In the genomic region with DNA sequence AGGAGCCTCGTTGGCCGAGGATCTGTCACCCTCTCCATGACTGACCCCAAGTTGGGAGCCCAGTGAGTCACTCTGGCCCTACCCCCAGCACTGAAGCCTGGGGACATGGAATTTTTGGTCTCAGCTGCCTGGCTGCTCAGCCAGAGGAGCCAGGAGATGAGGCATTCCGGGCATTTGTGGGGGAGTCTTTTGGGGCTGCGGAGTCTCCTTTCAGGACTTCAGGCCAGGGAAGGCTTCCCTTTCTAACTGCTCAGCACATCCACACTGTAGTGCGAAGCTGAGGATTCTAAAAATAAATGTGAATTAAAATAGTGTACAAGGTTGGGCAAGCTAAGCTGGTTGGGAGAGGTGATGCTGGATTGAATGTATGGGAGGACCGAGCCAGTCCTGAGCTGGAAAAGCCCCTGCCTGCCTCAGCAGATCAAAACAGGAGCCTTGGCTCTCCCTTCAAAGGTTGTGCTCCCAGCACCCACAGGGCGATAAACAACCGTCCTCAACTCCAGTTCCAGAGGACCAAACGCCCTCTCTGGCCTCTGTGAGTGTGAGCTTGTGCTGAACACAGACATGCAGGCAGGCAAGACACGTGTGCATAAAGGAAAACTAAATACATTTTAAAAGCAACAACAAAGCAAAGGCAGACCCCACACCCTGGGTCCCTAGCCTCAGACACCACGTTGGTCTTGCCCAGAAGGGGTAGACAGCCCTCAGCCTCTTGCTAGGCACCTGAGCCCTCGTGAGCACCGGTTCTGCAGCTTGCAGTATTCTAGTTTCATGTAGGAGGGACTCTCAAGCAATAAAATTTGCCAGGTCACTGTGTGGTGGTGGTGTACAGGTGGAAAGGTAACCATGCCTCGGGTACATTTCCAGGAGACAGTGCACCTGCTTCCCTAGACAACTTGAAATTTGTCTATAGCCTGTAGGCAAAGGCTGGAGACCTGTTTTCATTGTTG, we compare ENCODE assay signal across 10 mouse cellular contexts. TPM values are rescaled to one million over a fixed set of nuclear protein-coding genes. Genes with fewer than 3 reads are reported as not detected.
A peak's percentile ranks its signal among the peaks of the same experiment; 100 is the strongest.
DNase-seq lines count a peak whose midpoint lies in the region; ATAC-seq and TF ChIP-seq lines count a peak whose summit lies in the region.
"Had no signal": no experiment of that assay in that cellular context is flagged by ENCODE, and none has a peak within 500 bp of the region (broad histone marks: within the 10 kb centered on the region; RNA-seq: fewer than 3 reads in every experiment).

No protein-coding gene starts in this region.

- H3K27me3 ChIP-seq in heart, embryonic 13.5 days (replicated peaks), result peaks cover 89% of the 10 kb centered on the region
- peaks cover 6% of the 10 kb centered on the region; the same call in 1 of the 2 replicates for H3K27me3 ChIP-seq in G1E (ENCODE audit: insufficient read depth, low read length)
- H3K27me3 ChIP-seq in embryonic facial prominence, embryonic 15.5 days, result peaks cover 41% of the 10 kb centered on the region
- H3K27me3 ChIP-seq in limb, embryonic 12.5 days, result peaks cover 97% of the 10 kb centered on the region
- H3K27me3 ChIP-seq in forebrain, embryonic 11.5 days (ENCODE audit: control insufficient read depth, insufficient read depth, low read length), result peaks cover 46% of the 10 kb centered on the region

- 28% methylated on average over 14 of the region's 14 CpGs for WGBS in heart, embryonic 13.5 days
- 32% methylated on average over 14 of the region's 14 CpGs for WGBS in embryonic facial prominence, embryonic 15.5 days
- 21% methylated on average over 14 of the region's 14 CpGs for WGBS in limb, embryonic 12.5 days
- 26% methylated on average over 14 of the region's 14 CpGs for WGBS in forebrain, embryonic 11.5 days

- 0 out of 2 replicates have a peak overlapping the region, but pooled peaks have one; percentile 81 for H3K9ac ChIP-seq in heart, embryonic 13.5 days
- H3K9ac ChIP-seq in embryonic facial prominence, embryonic 15.5 days, result no peak overlapping the region
- H3K9ac ChIP-seq in limb, embryonic 12.5 days (replicated peaks), result 0 out of 2 replicates have a peak overlapping the region, but pooled peaks have one; percentile 0
- H3K9ac ChIP-seq in forebrain, embryonic 11.5 days (ENCODE audit: low read length), result no peak overlapping the region

- peak overlapping the region; percentile 83 for H3K4me2 ChIP-seq in heart, embryonic 13.5 days
- peak overlapping the region; percentile 67; the same call in 1 of the 2 replicates for H3K4me2 ChIP-seq in embryonic facial prominence, embryonic 15.5 days (replicated peaks)
- H3K4me2 ChIP-seq in limb, embryonic 12.5 days, result no peak overlapping the region
- H3K4me2 ChIP-seq in forebrain, embryonic 11.5 days (ENCODE audit: low read depth, low read length, severe bottlenecking), result no peak overlapping the region

- H3K36me3 ChIP-seq in heart, embryonic 13.5 days, result no peaks in the 10 kb centered on the region
- no peaks in the 10 kb centered on the region for H3K36me3 ChIP-seq in G1E (replicated peaks)
- H3K36me3 ChIP-seq in embryonic facial prominence, embryonic 15.5 days, result no peaks in the 10 kb centered on the region
- H3K36me3 ChIP-seq in limb, embryonic 12.5 days, result no peaks in the 10 kb centered on the region
- no peaks in the 10 kb centered on the region for H3K36me3 ChIP-seq in forebrain, embryonic 11.5 days (ENCODE audit: control insufficient read depth, insufficient read depth, low read length)

- no peak for ATAC-seq in heart, embryonic 13.5 days (ENCODE audit: extremely low read depth, insufficient number of reproducible peaks, low FRiP score, low TSS enrichment)
- no peak for ATAC-seq in G1E (ENCODE audit: extremely low read depth, insufficient number of reproducible peaks, low FRiP score, poor library complexity, severe bottlenecking)
- no peak for ATAC-seq in embryonic facial prominence, embryonic 15.5 days (ENCODE audit: insufficient number of reproducible peaks, low FRiP score, low TSS enrichment, low read depth)
- ATAC-seq in limb, embryonic 12.5 days (ENCODE audit: insufficient number of reproducible peaks, insufficient read depth, low FRiP score, low TSS enrichment, low read depth), result no peak
- ATAC-seq in forebrain, embryonic 11.5 days (replicated peaks; ENCODE audit: low FRiP score), result no peak

- TF ChIP-seq CTCF in G1E (IDR thresholded peaks at IDR 0.05; ENCODE audit: low read depth, low read length), result no peak

- no peak for DNase-seq in heart, adult 11 months
- DNase-seq in G1E (ENCODE audit: low spot score), result no peak
- no peak for DNase-seq in yolk sac, embryonic 10.5 days (ENCODE audit: low spot score)
- DNase-seq in urinary bladder, postnatal 36 days (ENCODE audit: low spot score in 2 of 2), result no peak
- no peak for DNase-seq in forebrain, embryonic 11.5 days (ENCODE audit: low spot score)

- peaks cover 78% of the 10 kb centered on the region for H3K4me1 ChIP-seq in heart, embryonic 13.5 days
- H3K4me1 ChIP-seq in G1E (ENCODE audit: insufficient read depth, low read depth, low read length), result peaks cover 83% of the 10 kb centered on the region
- peaks cover 60% of the 10 kb centered on the region for H3K4me1 ChIP-seq in embryonic facial prominence, embryonic 15.5 days
- H3K4me1 ChIP-seq in limb, embryonic 12.5 days (replicated peaks), result peaks cover 39% of the 10 kb centered on the region
- H3K4me1 ChIP-seq in forebrain, embryonic 11.5 days (replicated peaks; ENCODE audit: control insufficient read depth, insufficient read depth, low read length), result peaks cover 14% of the 10 kb centered on the region

- peak overlapping the region; percentile 54 for H3K4me3 ChIP-seq in heart, embryonic 13.5 days
- H3K4me3 ChIP-seq in G1E (ENCODE audit: low read depth, low read length), result peak overlapping the region; percentile 40; the same call in 1 of the 2 replicates
- H3K4me3 ChIP-seq in embryonic facial prominence, embryonic 15.5 days (replicated peaks), result no peak overlapping the region
- no peak overlapping the region for H3K4me3 ChIP-seq in limb, embryonic 12.5 days (replicated peaks)
- H3K4me3 ChIP-seq in forebrain, embryonic 11.5 days (ENCODE audit: low read depth, low read length), result no peak overlapping the region

- peak overlapping the region; percentile 75 for H3K27ac ChIP-seq in heart, embryonic 13.5 days (replicated peaks)
- 0 out of 2 replicates have a peak overlapping the region, but pooled peaks have one; percentile 4 for H3K27ac ChIP-seq in embryonic facial prominence, embryonic 15.5 days (replicated peaks)
- H3K27ac ChIP-seq in limb, embryonic 12.5 days, result no peak overlapping the region
- no peak overlapping the region for H3K27ac ChIP-seq in forebrain, embryonic 11.5 days (ENCODE audit: low read depth, low read length)

- no peaks in the 10 kb centered on the region for H3K9me3 ChIP-seq in heart, embryonic 13.5 days
- peaks cover 4% of the 10 kb centered on the region; the same call in 1 of the 2 replicates for H3K9me3 ChIP-seq in G1E (replicated peaks)
- H3K9me3 ChIP-seq in embryonic facial prominence, embryonic 15.5 days (replicated peaks), result no peaks in the 10 kb centered on the region
- no peaks in the 10 kb centered on the region for H3K9me3 ChIP-seq in limb, embryonic 12.5 days
- no peaks in the 10 kb centered on the region for H3K9me3 ChIP-seq in forebrain, embryonic 11.5 days (ENCODE audit: control insufficient read depth, low read length)

RNA-seq across cellular contexts. Expression of a gene that starts 11.1 kb away (rescaled TPM):
- 6.0 and 10.6 TPM in 2 replicates for polyA plus RNA-seq in heart, embryonic 13.5 days (2015; fragmentation: Nextera tagmentation; extraction: Ambion mirVana)
- 82.1 and 94.7 TPM in 2 replicates for total RNA-seq in G1E (2014; fragmentation: Nextera tagmentation)
- total RNA-seq in G1E (2017), result 83.6 and 101 TPM in 2 replicates
- 66.3 and 123 TPM in 2 replicates for polyA plus RNA-seq in G1E (2012)
- 11.8 and 17.6 TPM in 2 replicates for polyA plus RNA-seq in embryonic facial prominence, embryonic 15.5 days (2015; fragmentation: Nextera tagmentation; extraction: Ambion mirVana)
- polyA plus RNA-seq in limb, embryonic 12.5 days (2016; fragmentation: Nextera tagmentation; extraction: Ambion mirVana), result 4.1 and 5.3 TPM in 2 replicates
- polyA plus RNA-seq in forebrain, embryonic 11.5 days (2014; fragmentation: Nextera tagmentation; extraction: Ambion mirVana), result 1.5 and 2.0 TPM in 2 replicates

RNA-seq across cellular contexts. Expression of a gene that starts 14.3 kb away (rescaled TPM):
- polyA plus RNA-seq in heart, embryonic 13.5 days (2015; fragmentation: Nextera tagmentation; extraction: Ambion mirVana), result 10.2 and 10.8 TPM in 2 replicates
- total RNA-seq in G1E (2014; fragmentation: Nextera tagmentation) (not detected in 2 replicates), G1E (2017) (0.27 TPM in 1 of 2 replicates, not detected in the other)
- polyA plus RNA-seq in G1E (2012), result not detected in 2 replicates
- 10.6 and 11.1 TPM in 2 replicates for polyA plus RNA-seq in embryonic facial prominence, embryonic 15.5 days (2015; fragmentation: Nextera tagmentation; extraction: Ambion mirVana)
- 5.6 and 7.1 TPM in 2 replicates for polyA plus RNA-seq in limb, embryonic 12.5 days (2016; fragmentation: Nextera tagmentation; extraction: Ambion mirVana)
- 3.0 and 3.3 TPM in 2 replicates for polyA plus RNA-seq in forebrain, embryonic 11.5 days (2014; fragmentation: Nextera tagmentation; extraction: Ambion mirVana)

RNA-seq across cellular contexts. Expression of a gene that starts 24.5 kb away (rescaled TPM):
- polyA plus RNA-seq in heart, embryonic 13.5 days (2015; fragmentation: Nextera tagmentation; extraction: Ambion mirVana), result 0.53 and 0.55 TPM in 2 replicates
- not detected in 2 replicates for total RNA-seq in G1E (2014; fragmentation: Nextera tagmentation)
- not detected in 2 replicates for total RNA-seq in G1E (2017)
- not detected in 2 replicates for polyA plus RNA-seq in G1E (2012)
- polyA plus RNA-seq in embryonic facial prominence, embryonic 15.5 days (2015; fragmentation: Nextera tagmentation; extraction: Ambion mirVana), result 3.7 and 5.0 TPM in 2 replicates
- 4.4 and 6.7 TPM in 2 replicates for polyA plus RNA-seq in limb, embryonic 12.5 days (2016; fragmentation: Nextera tagmentation; extraction: Ambion mirVana)
- polyA plus RNA-seq in forebrain, embryonic 11.5 days (2014; fragmentation: Nextera tagmentation; extraction: Ambion mirVana), result not detected in 2 replicates
- total RNA-seq: heart, postnatal 14 days had no signal
- polyA plus RNA-seq: embryonic facial prominence, embryonic 11.5 days had no signal

RNA-seq across cellular contexts. Expression of a gene that starts 53.6 kb away (rescaled TPM):
- 22.8 and 26.2 TPM in 2 replicates for polyA plus RNA-seq in heart, embryonic 13.5 days (2015; fragmentation: Nextera tagmentation; extraction: Ambion mirVana)
- not detected in 2 replicates for total RNA-seq in G1E (2014; fragmentation: Nextera tagmentation)
- not detected in 2 replicates for total RNA-seq in G1E (2017)
- polyA plus RNA-seq in G1E (2012), result not detected in 2 replicates
- 33.2 and 36.1 TPM in 2 replicates for polyA plus RNA-seq in embryonic facial prominence, embryonic 15.5 days (2015; fragmentation: Nextera tagmentation; extraction: Ambion mirVana)
- polyA plus RNA-seq in limb, embryonic 12.5 days (2016; fragmentation: Nextera tagmentation; extraction: Ambion mirVana), result 25.6 and 32.1 TPM in 2 replicates
- polyA plus RNA-seq in forebrain, embryonic 11.5 days (2014; fragmentation: Nextera tagmentation; extraction: Ambion mirVana), result 42.7 and 44.0 TPM in 2 replicates

RNA-seq across cellular contexts. Expression of a gene that starts 54.5 kb away (rescaled TPM):
- 2.1 and 2.5 TPM in 2 replicates for polyA plus RNA-seq in heart, embryonic 13.5 days (2015; fragmentation: Nextera tagmentation; extraction: Ambion mirVana)
- total RNA-seq in G1E (2014; fragmentation: Nextera tagmentation) (not detected in 2 replicates), G1E (2017) (0.11 TPM in 1 of 2 replicates, not detected in the other)
- not detected in 2 replicates for polyA plus RNA-seq in G1E (2012)
- 20.8 and 24.6 TPM in 2 replicates for polyA plus RNA-seq in embryonic facial prominence, embryonic 15.5 days (2015; fragmentation: Nextera tagmentation; extraction: Ambion mirVana)
- polyA plus RNA-seq in limb, embryonic 12.5 days (2016; fragmentation: Nextera tagmentation; extraction: Ambion mirVana), result 11.0 and 12.8 TPM in 2 replicates
- 4.7 and 5.0 TPM in 2 replicates for polyA plus RNA-seq in forebrain, embryonic 11.5 days (2014; fragmentation: Nextera tagmentation; extraction: Ambion mirVana)

Comparison
In these comparisons a context has a peak if more than half of its experiments do, and no peak if none do; other contexts are left out.
1. H3K27ac ChIP-seq: peak in heart, embryonic 13.5 days (single experiment) and embryonic facial prominence, embryonic 15.5 days (single experiment); none in limb, embryonic 12.5 days (single experiment) and forebrain, embryonic 11.5 days (single experiment).
2. H3K4me2 ChIP-seq: peak in heart, embryonic 13.5 days (single experiment) and embryonic facial prominence, embryonic 15.5 days (single experiment); none in limb, embryonic 12.5 days (single experiment) and forebrain, embryonic 11.5 days (single experiment).
3. H3K4me3 ChIP-seq: peak in heart, embryonic 13.5 days (single experiment) and G1E (single experiment); none in embryonic facial prominence, embryonic 15.5 days (single experiment), limb, embryonic 12.5 days (single experiment) and forebrain, embryonic 11.5 days (single experiment).
4. H3K9ac ChIP-seq: peak in heart, embryonic 13.5 days (single experiment) and limb, embryonic 12.5 days (single experiment); none in embryonic facial prominence, embryonic 15.5 days (single experiment) and forebrain, embryonic 11.5 days (single experiment).